Mouse (Mus musculus) megakaryocyte, embryonic 14.5 days (primary cell): ENCODE measurements at regions not wholly inside any gene's neighbourhood (a gene's known extent, or its start where the extent isn't known, plus 50 kb on each side); places are given as distances from the start of the nearest gene placed in this dataset.

Experiments
- FLI1 ChIP-seq: IDR thresholded peaks from 2 replicates; pipeline ENCODE4 v1.6.1; 2012; ENCODE audit warnings: low read length, inconsistent platforms, mixed read lengths
- GATA1 ChIP-seq: IDR thresholded peaks from 3 replicates; pipeline ENCODE4 v1.6.1; 2012; ENCODE audit warnings: mixed read lengths, low read length, inconsistent platforms, borderline replicate concordance

GRCm38 (mm10) chr10:92625781-92626180 lies 96.4 kb downstream of the Nedd1 start:
- TF ChIP-seq GATA1 (no peak), FLI1 (no peak)
